Mouse (Mus musculus) G1E (cell line): Measurements from ENCODE around the gene Rab3il1. TPM values are rescaled to one million over a fixed set of nuclear protein-coding genes. Genes with fewer than 3 reads are reported as not detected.

Source experiments
- ATAC-seq: 2 replicates; pipeline ENCODE4 v1.8.0; 2016; ENCODE audit warnings: mild to moderate bottlenecking; ENCODE audit not compliant: insufficient number of reproducible peaks, poor library complexity, low FRiP score, severe bottlenecking; ENCODE audit errors: extremely low read depth
- DNase-seq: peaks from one replicate; pipeline ENCODE4 v3.0.0; 2012; ENCODE audit warnings: low spot score
- H3K27me3 ChIP-seq: 2 replicates; pipeline ENCODE4 v1.6.1; 2012; ENCODE audit warnings: mild to moderate bottlenecking, low read length, inconsistent platforms; ENCODE audit not compliant: insufficient read depth
- H3K36me3 ChIP-seq: replicated peaks from 2 replicates; pipeline ENCODE3; 2012; ENCODE audit warnings: mild to moderate bottlenecking, inconsistent platforms
- H3K4me1 ChIP-seq: 2 replicates; pipeline ENCODE4 v1.6.1; 2012; ENCODE audit warnings: low read depth, low read length, inconsistent platforms, mixed read lengths; ENCODE audit not compliant: insufficient read depth
- H3K4me3 ChIP-seq: 2 replicates; pipeline ENCODE4 v1.5.1; 2012; ENCODE audit warnings: low read depth, mild to moderate bottlenecking, inconsistent platforms, low read length, moderate library complexity, mixed read lengths
- H3K9me3 ChIP-seq: replicated peaks from 2 replicates; pipeline ENCODE4 v1.6.1; 2012; ENCODE audit warnings: inconsistent platforms
- CTCF ChIP-seq: IDR thresholded peaks from 2 replicates; pipeline ENCODE4 v1.5.1; 2012; ENCODE audit warnings: low read depth, low read length, inconsistent platforms, mixed read lengths
- GATA1 ChIP-seq: IDR thresholded peaks from 2 replicates; pipeline ENCODE4 v1.6.1; 2012; ENCODE audit warnings: borderline replicate concordance, low read length, inconsistent platforms, mixed read lengths
- GATA2 ChIP-seq: IDR thresholded peaks from 2 replicates; pipeline ENCODE4 v1.6.1; 2012; ENCODE audit warnings: low read depth, low read length, inconsistent platforms, borderline replicate concordance
- POLR2AphosphoS5 ChIP-seq: IDR thresholded peaks from 2 replicates; pipeline ENCODE4 v1.6.1; 2012; ENCODE audit warnings: low read depth, low read length, inconsistent platforms; ENCODE audit not compliant: insufficient replicate concordance
- TAL1 ChIP-seq: conservative IDR thresholded peaks from 2 replicates; pipeline ENCODE4 v1.6.1; 2012; ENCODE audit warnings: low read depth, low read length, inconsistent platforms, mixed read lengths
- polyA plus RNA-seq: library from polyadenylated mRNA; stranded (reverse); fragments of >175 nt; gene quantifications from 2 replicates; pipeline ENCODE4 v1.2.3, GENCODE M21; 2012
- total RNA-seq, 2 experiments: library from RNA; stranded (forward) in 1 of 2; stranded (reverse) in 1 of 2; fragments of 200-1000 nt in 1 of 2; fragments of >200 nt in 1 of 2; fragmentation: Nextera tagmentation in 1 of 2; gene quantifications; 2 replicates each; pipeline ENCODE4 v1.2.3; 2014 to 2017

Rab3il1 gene
- total and polyA plus RNA-seq, 3 experiments = 2.7 to 25.4 (median 4.2) TPM

- peaks cover 93% of the 10 kb centered on the region for H3K4me1 ChIP-seq
- no peak for ATAC-seq
- no peaks in the 10 kb centered on the region for H3K27me3 ChIP-seq
- H3K4me3 ChIP-seq = no peak overlapping the region; the same call in 1 of the 2 replicates
- no peak for DNase-seq
- TF ChIP-seq CTCF (no peak), GATA1 (no peak), GATA2 (no peak), TAL1 (no peak), POLR2AphosphoS5 (no peak; the same call in 1 of the 2 replicates)
- H3K9me3 ChIP-seq = no peaks in the 10 kb centered on the region
- H3K36me3 ChIP-seq = peaks cover 96% of the 10 kb centered on the region
Observed at GRCm38 (mm10) chr19:10061624-10062023, 60.2 kb downstream of the Rab3il1 start.

DNA sequence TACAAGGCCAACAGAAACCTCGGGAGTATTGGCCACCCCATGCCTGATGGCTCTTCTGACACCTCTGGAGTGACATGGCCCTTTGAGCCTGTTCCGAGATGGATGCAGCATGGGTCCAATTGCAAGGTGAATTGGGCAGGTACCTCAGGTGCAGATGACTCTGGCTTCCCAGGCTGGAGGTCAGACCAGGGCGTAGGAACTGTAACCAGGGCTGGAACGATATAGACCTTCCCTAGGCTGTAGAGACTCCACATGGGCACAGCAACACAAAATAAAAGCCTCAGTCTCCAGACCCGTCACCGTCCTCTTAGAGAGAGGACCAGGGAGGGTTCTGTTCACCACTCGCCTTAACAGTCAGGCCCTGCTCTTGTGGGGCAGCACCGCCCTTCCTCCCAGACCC is 60.8 kb downstream of the Rab3il1 start:
- TF ChIP-seq GATA2 = no peak
- no peak for TF ChIP-seq GATA1
- TF ChIP-seq POLR2AphosphoS5 = no peak
- no peak for TF ChIP-seq CTCF
- TF ChIP-seq TAL1 = no peak
- Histone ChIP-seq H3K27me3 (no peaks in the 10 kb centered on the region), H3K36me3 (peaks cover 96% of the 10 kb centered on the region), H3K9me3 (no peaks in the 10 kb centered on the region), H3K4me3 (peak overlapping the region; percentile 3; the same call in 1 of the 2 replicates), H3K4me1 (peaks cover 94% of the 10 kb centered on the region)
- no peak for DNase-seq
- ATAC-seq = no peak

DNA sequence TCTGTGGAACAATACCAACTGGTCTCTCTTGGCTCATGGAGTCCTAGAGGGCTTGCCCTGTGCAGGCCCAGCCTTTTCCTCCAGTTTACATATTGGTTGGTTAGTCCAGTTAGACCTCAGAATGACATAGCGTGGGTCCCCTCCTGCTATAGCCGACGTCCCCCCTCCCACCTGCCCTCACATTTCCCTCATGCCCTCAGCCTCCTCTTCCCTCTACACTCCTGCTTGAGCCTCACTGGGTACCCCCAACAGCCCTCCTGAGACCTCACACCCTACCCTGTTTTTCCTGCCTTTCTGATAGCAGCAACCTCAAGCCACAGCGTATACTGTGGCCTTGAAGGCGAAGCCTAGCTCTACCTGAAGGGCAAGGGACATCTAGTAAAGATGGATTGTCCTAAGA is 61.4 kb downstream of the Rab3il1 start:
- H3K4me1 ChIP-seq = peaks cover 94% of the 10 kb centered on the region
- no peak for DNase-seq
- H3K36me3 ChIP-seq = peaks cover 96% of the 10 kb centered on the region

GRCm38 (mm10) chr19:10064173-10065012 is 62.9 kb downstream of the Rab3il1 start:
- H3K4me1 ChIP-seq = peaks cover 98% of the 10 kb centered on the region
- no peaks in the 10 kb centered on the region for H3K27me3 ChIP-seq
- H3K9me3 ChIP-seq = no peaks in the 10 kb centered on the region
- H3K36me3 ChIP-seq = peaks cover 96% of the 10 kb centered on the region
- TF ChIP-seq CTCF (no peak), GATA1 (no peak), TAL1 (no peak), POLR2AphosphoS5 (no peak; the same call in 1 of the 2 replicates), GATA2 (no peak)
- no peak overlapping the region; the same call in 1 of the 2 replicates for H3K4me3 ChIP-seq
- ATAC-seq (no peak), DNase-seq (no peak)

More for the DNA sequence above, 61.4 kb downstream of the Rab3il1 start:
- no peak overlapping the region for H3K4me3 ChIP-seq
- no peak for TF ChIP-seq POLR2AphosphoS5
- no peak for TF ChIP-seq CTCF
- TF ChIP-seq GATA1 = no peak
- no peak for TF ChIP-seq GATA2
- no peak for ATAC-seq
- H3K9me3 ChIP-seq = no peaks in the 10 kb centered on the region
- no peaks in the 10 kb centered on the region for H3K27me3 ChIP-seq

GRCm38 (mm10) chr19:10065465-10066188 is 64.2 kb downstream of the Rab3il1 start:
- DNase-seq (no peak), ATAC-seq (peak; percentile 30)
- H3K4me1 ChIP-seq = peaks cover 99% of the 10 kb centered on the region

DNA sequence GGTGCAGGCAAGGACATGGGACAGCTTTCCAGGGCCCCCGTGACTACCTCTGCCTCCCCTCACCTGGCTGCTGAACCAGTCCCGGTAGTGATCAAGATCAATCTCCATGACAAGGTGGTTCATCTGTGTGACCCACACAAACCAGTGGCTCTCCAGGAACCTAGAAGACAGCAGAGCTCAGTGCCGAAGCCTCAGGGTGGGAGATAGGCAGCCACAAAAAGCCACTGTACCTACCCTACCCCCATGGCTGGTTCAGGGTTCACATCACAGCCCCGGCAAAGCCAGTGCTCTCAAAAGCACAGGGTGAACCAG is 64.7 kb downstream of the Rab3il1 start:
- ATAC-seq = no peak
- H3K27me3 ChIP-seq = no peaks in the 10 kb centered on the region
- peaks cover 94% of the 10 kb centered on the region for H3K4me1 ChIP-seq
- H3K36me3 ChIP-seq = peaks cover 100% of the 10 kb centered on the region
- no peak for DNase-seq
- no peaks in the 10 kb centered on the region for H3K9me3 ChIP-seq
- peak overlapping the region; percentile 51; the same call in 1 of the 2 replicates for H3K4me3 ChIP-seq
- TF ChIP-seq GATA1 (no peak), TAL1 (no peak), POLR2AphosphoS5 (no peak), GATA2 (no peak), CTCF (no peak)

More at GRCm38 (mm10) chr19:10065465-10066188, 64.2 kb downstream of the Rab3il1 start:
- TF ChIP-seq TAL1 (no peak), GATA1 (no peak), GATA2 (no peak), CTCF (no peak), POLR2AphosphoS5 (no peak)
- no peaks in the 10 kb centered on the region for H3K9me3 ChIP-seq
- peaks cover 100% of the 10 kb centered on the region for H3K36me3 ChIP-seq
- peak overlapping the region; percentile 51; the same call in 1 of the 2 replicates for H3K4me3 ChIP-seq
- no peaks in the 10 kb centered on the region for H3K27me3 ChIP-seq
